Mouse (Mus musculus): Measurements from ENCODE around the gene Sec31a. TPM values are rescaled to one million over a fixed set of nuclear protein-coding genes. Genes with fewer than 3 reads are reported as not detected.

Sec31a gene
- total RNA-seq, 1 experiment from 2014 or later = 156 TPM

DNA sequence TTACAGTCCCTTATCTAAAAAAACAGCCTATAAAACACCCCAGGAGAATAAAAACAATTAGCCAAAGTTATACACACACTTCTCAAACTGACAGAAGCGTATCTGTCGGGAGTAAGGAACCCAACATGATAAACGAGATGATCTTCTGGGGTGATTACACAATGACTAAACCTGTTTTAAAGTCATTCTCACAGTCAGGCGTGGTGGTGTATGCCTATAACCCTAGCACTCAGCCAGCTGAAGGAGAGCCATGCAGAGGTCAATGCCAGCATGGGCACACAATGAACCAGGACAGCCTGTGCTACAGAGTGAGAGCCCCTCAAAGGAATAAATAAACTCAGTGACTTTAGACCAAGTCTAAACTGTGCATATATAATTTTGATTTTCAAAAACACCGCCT, 7.5 kb downstream of the Sec31a start:
- DNase-seq = no peak

DNA sequence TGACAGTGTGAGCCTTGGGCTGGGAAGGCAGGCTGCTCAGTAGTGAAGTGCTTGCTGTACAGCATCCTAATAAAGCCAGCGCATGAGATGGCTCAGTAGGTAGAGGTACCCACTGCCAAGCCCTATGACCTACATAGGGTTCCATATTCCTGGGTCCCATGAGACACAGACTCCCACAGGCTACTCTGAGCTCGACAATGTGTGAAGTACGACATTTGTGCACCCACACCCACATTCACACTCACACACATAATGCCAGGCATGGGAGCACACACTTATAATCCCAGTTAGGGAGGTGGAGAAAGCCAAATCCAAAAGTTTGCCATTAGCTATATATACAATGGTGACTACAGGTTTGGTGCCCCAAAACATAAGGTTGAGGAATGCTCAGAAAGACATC, 19.3 kb downstream of the Sec31a start:
- no peak for DNase-seq

DNA sequence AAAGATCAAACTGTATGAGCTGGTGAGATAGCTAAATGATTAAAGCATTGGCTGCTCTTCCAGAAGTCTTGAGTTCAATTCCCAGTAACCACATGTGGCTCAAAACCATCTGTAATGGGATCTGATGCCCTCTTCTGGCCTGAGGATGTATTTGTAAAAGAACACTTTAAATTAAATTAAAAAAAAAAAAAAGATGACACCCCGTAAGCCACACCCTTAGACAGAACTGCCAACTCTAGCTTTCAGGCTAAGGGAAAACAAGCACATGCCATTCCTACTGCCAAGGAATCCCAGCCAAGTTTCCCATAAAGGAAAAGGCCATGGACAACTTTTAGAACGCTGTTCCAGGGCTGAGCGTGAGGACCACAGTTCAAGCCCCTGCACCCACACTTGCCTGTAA, 22.4 kb downstream of the Sec31a start:
- DNase-seq = no peak

GRCm38 (mm10) chr5:100392436-100392955, 23.5 kb downstream of the Sec31a start:
- peak; percentile 33 for DNase-seq

DNA sequence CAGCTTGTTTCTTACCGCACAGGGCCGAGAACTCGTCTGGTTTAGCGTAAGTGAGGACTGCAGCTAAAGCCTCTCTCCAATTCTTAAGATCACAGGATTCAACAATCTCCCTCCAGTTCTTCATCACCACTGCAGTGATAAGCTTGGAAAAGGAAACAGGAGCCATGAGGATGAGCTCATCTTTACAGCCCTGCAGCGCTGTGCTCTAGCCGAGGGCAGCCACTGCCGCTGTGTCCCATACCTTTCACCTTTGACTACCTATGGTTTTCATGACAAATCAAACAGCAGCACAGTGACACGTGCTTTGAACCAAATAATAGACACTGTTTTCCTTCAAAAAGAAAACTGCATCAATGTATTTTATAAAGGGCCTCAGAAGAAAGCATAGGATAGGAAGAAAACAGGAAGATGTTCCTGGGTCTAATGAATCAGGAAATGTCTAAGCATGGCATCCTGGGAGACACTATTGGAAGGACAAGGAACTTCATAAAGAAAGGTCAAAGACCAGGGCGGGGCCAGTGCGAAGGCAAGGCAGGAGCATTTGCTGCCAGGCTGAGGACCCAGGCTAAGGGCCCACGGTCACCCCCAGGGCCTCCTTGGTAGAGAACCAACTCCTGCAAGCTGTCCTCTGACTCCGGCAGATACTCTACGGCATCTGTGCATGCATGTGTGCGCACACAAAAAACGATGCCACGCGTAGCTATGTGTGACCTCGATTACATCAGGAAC, 32.1 kb downstream of the Sec31a start:
- no peak for DNase-seq

GRCm38 (mm10) chr5:100381094-100381493, 34.9 kb downstream of the Sec31a start:
- peak; percentile 23 for DNase-seq

DNA sequence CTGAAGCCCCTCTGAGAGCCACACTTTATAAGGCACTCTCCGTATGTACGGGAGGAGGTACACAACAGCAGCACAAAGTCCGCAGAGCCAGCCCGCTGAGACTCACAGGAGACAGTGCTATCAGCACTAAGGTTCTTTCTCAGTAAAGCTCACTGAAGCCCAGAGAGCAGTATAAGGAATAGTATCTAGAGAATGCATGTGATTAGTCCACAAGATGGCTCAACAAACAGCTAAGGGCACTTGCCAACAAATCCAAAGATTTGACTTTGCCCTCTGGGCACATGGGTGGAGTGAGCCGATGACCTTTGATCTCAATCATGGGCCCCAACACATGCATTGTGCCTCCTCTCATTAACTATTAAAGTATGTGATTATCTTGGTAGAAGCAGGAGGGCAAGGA, 35.8 kb downstream of the Sec31a start:
- no peak for DNase-seq

DNA sequence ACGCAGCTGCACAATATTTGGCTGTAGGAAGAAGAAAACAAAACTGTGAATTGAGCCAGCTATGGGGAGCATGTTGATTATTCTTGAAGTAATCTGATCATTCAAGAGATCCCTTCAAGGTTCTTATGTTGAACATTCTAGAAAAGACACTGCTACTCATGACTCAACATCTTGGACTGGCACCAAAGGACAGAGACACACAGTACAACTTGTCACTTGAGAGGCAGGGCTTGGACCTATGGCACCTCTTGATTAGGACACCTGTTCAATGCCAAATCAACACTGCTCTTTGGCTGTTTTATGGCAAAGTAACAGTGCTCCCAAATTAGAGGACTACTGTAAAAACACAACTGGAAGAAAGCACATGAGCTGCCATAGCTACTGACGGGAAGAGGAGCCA, 37.1 kb downstream of the Sec31a start:
- DNase-seq = no peak

DNA sequence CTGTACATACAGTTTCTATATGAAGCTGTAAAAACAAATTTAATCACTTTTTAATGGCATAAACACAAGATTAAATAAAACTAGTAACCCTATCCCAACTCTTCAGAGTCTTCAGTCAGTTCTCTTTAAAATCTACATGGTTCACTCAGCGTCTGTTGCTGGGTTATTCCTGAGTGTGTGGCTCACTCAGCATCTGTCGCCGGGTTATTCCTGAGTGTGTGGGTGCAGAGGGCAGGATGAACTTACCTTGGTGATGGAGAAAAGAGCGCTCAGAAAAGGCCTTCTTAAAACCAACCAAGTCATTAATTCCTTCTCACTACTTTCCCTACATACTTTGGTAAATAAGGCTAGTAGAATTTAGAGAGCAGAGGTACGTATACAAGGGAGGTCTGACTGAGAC, 37.8 kb downstream of the Sec31a start:
- DNase-seq = no peak

GRCm38 (mm10) chr5:100377376-100377775, 38.7 kb downstream of the Sec31a start:
- no peak for DNase-seq

- DNase-seq = no peak
These were observed 41.3 kb downstream of the Sec31a start for GRCm38 (mm10) chr5:100374703-100375102.

- peak; percentile 21 for DNase-seq
These were observed 42.1 kb downstream of the Sec31a start for GRCm38 (mm10) chr5:100373952-100374351.

DNA sequence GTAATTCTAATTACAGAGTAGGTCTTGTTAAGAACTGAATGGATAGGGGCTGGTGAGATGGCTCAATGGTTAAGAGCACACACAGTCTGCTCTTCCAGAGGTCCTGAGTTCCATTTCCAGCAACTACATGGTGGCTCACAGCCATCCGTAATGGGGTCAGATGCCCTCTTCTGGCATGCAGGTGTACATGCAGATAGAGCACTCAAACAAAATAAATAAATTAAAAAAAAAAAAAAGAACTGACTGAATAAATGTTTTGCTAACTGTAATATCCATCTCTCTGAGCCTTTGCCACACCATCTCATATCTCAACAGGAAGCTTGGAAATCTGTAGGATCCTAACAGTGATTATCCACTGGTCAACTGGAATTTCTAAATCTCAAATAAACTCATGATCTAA, 45.1 kb downstream of the Sec31a start:
- no peak for DNase-seq

DNA sequence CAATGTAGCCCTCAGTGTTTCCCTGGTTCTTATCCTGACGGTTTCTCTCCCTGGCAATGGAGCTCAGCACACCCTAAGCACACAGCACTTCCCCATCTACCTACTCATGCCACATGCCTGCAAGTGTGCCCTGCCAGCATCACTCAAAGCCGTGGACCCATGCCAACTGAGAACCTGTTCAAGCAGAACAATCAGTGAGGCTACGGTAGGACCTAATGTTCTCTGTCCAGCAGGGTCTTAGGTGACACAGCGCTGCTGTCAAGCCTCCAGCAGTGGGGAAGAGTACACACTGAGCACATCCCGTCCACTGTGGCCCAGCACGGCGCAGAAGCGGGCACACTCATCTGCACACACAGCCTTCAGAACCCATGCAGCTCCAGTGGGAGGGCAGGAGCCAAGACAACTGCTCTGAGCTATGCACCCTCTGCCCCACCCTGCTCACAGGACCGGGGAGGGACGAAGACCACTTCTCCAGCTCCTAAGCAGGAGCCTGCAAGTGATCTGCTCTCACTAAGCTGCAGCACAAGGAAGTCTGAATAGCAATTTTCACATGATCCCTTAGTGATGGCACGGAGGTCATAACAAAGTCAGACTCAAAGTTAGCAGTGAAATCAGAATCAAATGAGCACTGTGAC, 46.1 kb downstream of the Sec31a start:
- peak; percentile 23 for DNase-seq

DNA sequence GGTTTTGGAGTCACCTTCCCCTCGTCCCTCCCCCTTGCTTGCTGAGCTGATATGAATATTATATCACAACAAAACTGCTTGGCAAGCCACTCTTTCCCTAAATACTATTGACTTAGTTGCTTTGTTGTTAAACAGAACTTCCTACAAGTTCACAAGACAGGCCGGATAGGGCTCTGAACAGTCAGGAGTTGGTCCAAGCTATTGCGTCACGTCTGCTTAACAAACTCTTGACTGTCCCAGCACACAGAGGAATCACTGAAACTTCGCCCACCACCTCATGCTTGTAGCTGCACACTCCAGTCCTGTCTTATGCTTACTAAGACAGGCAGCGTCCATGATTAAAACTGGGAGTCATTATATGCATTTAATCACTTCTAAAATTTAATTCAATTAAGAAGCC, 46.9 kb downstream of the Sec31a start:
- DNase-seq = no peak

DNA sequence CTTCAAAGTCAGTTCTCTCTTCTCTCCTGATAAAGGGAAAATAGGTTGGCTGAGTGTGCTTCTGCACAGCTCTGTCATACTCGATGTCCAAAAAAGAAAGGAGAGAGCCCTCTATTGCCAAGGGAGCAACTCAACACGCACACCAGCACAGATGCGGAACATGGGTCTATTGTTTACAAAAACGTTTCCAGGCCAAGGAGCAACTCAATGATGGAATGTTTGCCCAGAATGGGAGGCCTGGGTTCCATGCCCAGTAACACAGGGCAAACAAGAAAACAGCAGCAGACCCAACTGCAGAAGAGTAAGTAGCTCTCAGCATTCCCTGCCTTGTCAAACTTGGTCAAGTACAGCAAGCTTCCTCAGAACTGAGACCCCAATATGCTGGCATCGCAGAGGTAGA, 47.5 kb downstream of the Sec31a start:
- DNase-seq = no peak

- DNase-seq = no peak
These were observed 49.0 kb downstream of the Sec31a start for GRCm38 (mm10) chr5:100367051-100367450.

DNA sequence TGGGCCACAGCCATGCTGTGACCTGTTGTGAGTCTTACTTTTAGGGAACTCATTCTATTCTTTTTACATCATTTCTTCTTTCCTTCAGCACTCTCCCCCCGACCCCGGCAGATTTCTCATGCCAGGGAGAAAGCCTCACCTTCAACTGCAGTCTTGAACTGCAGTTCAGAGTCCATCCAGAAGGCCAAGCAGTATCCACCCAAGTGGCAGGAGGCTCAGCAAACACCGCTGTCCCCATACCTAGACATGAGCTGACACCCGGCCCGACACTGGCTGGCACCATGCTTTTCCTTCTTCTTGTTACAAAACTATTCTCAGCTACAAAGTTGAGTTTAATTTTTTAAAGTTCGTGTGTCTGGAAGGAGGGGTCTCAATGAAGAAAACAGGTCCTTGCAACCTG, 55.7 kb downstream of the Sec31a start:
- DNase-seq = no peak

- DNase-seq = no peak
These were observed 57.7 kb downstream of the Sec31a start for GRCm38 (mm10) chr5:100358334-100358733.

GRCm38 (mm10) chr5:100354644-100355043, 61.4 kb downstream of the Sec31a start:
- no peak for DNase-seq

DNA sequence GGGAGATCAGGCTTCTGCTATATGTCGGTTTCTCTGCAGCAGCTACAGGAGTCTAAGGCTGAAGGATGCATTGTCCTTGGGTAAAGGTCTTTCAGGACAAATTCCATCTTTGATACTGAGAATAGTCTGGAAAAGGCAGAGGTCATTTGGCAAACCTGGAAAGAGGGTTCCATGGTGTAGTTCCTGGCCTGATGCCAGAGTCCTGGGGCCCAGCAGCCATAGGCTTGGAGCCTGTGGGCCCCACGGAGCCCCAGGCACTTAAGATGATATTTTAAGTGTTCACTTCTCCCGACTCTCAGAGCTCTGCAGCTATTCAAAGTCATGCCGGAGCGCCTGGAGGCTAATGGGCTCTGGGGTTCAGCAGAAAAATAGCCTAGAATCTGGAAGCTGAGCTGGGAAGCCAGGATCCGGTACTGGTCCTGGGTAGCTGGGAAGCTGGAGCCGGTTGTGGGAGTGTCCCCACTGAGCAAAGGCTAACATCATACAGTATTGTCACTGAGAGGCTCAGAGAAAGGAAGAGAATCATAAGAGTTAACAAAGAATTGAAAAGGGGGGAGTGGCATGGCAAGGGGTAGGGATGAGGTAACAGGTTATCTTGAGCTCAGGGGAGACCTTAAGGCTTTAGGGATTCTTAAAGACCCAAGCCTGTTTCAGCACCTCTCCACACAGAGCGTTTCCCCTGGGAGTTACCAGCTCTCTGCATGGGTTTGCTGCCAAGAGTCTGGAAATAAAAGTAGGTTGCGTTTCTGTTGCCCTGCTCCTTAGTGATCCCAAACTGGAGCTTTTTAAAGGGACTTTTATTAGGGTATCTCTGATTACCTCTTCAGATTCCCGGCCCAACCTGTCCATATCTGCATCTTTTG, 62.8 kb downstream of the Sec31a start:
- no peak for DNase-seq

DNA sequence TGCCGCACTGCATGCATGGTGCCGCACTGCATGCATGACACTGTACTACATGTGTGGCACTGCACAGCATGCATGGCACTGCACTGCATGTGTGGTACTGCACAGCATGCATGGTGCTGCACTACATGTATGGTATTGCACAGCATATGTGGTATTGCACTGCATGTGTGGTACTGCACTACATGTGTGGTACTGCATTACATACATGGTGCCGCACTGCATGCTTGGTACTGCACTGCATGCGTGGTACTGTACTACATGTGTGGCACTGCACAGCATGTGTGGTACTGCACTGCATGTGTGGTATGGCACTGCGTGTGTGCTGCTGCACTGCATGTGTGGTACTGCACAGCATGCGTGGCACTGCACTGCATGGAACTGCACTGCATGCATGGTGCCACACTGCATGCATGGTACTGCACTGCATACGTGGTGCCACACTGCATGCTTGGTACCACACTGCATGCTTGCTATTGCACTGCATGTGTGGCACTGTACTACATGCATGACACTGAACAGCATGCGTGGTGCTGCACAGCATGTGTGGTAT, 65.1 kb downstream of the Sec31a start:
- no peak for DNase-seq
